Mouse (Mus musculus) inflammation-experienced regulatory T-cells, adult 6 months (primary cell): Measurements from ENCODE around the gene Pbld2. TPM values are rescaled to one million over a fixed set of nuclear protein-coding genes. Genes with fewer than 3 reads are reported as not detected.

Source experiments
- ATAC-seq: one replicate; pipeline ENCODE4 v1.8.0; 2017
- polyA plus RNA-seq, 3 experiments: library from polyadenylated mRNA; unstranded; fragments of 100-300 nt; shearing (Covaris generic); gene quantifications; one replicate each; pipeline ENCODE4 v1.2.1; 2017

Pbld2 gene
- under 1 TPM in 2 of 3 experiments, not detected in 1; 0.51 to 0.98 TPM for polyA plus RNA-seq

- peak; percentile 84 for ATAC-seq
Measured at GRCm38 (mm10) chr10:63023749-63024579, at the start of gene Pbld2, which contains the start of gene Hnrnph3. Gene Pbld2 (plus strand): TSS chr10:63024315. Gene Hnrnph3 (minus strand): TSS chr10:63024217.

- ATAC-seq: peak; percentile 3
Measured at GRCm38 (mm10) chr10:62979667-62980038, 44.5 kb upstream of the Pbld2 start.

- peak; percentile 80 for ATAC-seq
Measured at GRCm38 (mm10) chr10:62980039-62980954, 43.8 kb upstream of the Pbld2 start, which contains the start of gene Rufy2. Gene Rufy2 (plus strand): TSS chr10:62980223.

- ATAC-seq: peak; percentile 68
Measured at GRCm38 (mm10) chr10:62984072-62984471, 40.0 kb upstream of the Pbld2 start.

- peak; percentile 15 for ATAC-seq
Measured at GRCm38 (mm10) chr10:62984495-62984894, 39.6 kb upstream of the Pbld2 start.

GRCm38 (mm10) chr10:62987341-62987740 lies 36.8 kb upstream of the Pbld2 start:
- no peak for ATAC-seq

GRCm38 (mm10) chr10:62990636-62991035 lies 33.5 kb upstream of the Pbld2 start:
- no peak for ATAC-seq

GRCm38 (mm10) chr10:62993991-62994390 lies 30.1 kb upstream of the Pbld2 start:
- no peak for ATAC-seq

- no peak for ATAC-seq
Measured at GRCm38 (mm10) chr10:63000584-63000983, 23.5 kb upstream of the Pbld2 start.

- no peak for ATAC-seq
Measured at GRCm38 (mm10) chr10:63003252-63003651, 20.9 kb upstream of the Pbld2 start.

- no peak for ATAC-seq
Measured at GRCm38 (mm10) chr10:63004556-63004955, 19.6 kb upstream of the Pbld2 start.

- no peak for ATAC-seq
Measured at GRCm38 (mm10) chr10:63008193-63008592, 15.9 kb upstream of the Pbld2 start.

GRCm38 (mm10) chr10:63010268-63010667 lies 13.8 kb upstream of the Pbld2 start:
- no peak for ATAC-seq

GRCm38 (mm10) chr10:63011556-63011955 lies 12.6 kb upstream of the Pbld2 start:
- ATAC-seq: no peak

- no peak for ATAC-seq
Measured at GRCm38 (mm10) chr10:63013476-63013875, 10.6 kb upstream of the Pbld2 start.

- ATAC-seq: no peak
Measured at GRCm38 (mm10) chr10:63014168-63014567, 9.9 kb upstream of the Pbld2 start.

GRCm38 (mm10) chr10:63019304-63019703 lies 4.8 kb upstream of the Pbld2 start:
- ATAC-seq: no peak

- ATAC-seq: no peak
Measured at GRCm38 (mm10) chr10:63021702-63022101, 2.4 kb upstream of the Pbld2 start.

GRCm38 (mm10) chr10:63022541-63023120 lies 1.5 kb upstream of the Pbld2 start:
- no peak for ATAC-seq

- peak; percentile 21 for ATAC-seq
Measured at GRCm38 (mm10) chr10:63023121-63023748, 880 bp upstream of the Pbld2 start.

GRCm38 (mm10) chr10:63024580-63024910 lies 430 bp downstream of the Pbld2 start:
- no peak for ATAC-seq

GRCm38 (mm10) chr10:63025016-63025415 lies 901 bp downstream of the Pbld2 start:
- ATAC-seq: no peak
